Mouse (Mus musculus): ENCODE data around the gene 1600002K03Rik. TPM values are rescaled to one million over a fixed set of nuclear protein-coding genes. Genes with fewer than 3 reads are reported as not detected.
"Not testable (repeated sequence)": the region's sequence is repeated elsewhere in the genome, so short reads cannot be mapped to it uniquely, and the experiment has no call there.

The 1600002K03Rik gene
- polyA plus RNA-seq, 1 experiment: 0.99 TPM

DNA sequence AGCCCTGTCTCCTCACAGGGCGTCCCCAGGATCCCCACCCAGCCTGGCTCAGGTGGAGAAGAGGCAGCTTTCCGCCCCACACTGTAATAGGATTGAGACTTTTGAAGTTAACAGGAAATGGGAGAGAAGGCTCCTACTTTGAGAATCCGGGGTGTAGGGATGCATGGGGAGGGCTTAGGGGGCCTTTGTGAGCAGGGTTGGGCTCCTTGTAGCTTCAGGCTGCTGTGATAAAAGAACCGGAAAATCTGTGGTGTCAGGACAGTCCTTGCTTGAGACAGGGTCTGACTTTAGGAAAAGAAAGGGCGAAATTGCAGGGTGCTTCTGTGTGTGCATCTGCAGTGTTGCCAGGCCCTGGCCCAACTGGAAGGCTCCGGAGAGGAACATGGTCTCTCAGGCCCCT is 27.7 kb downstream of the 1600002K03Rik start:
- Histone ChIP-seq H3K27me3 (ENCODE audit: control insufficient read depth) (peaks cover 20% of the 10 kb centered on the region), H3K4me1 (ENCODE audit: control insufficient read depth) (peaks cover 4% of the 10 kb centered on the region), H3K9me3 (ENCODE audit: control insufficient read depth, low read length) (no peaks in the 10 kb centered on the region), H3K4me3 (replicated peaks) (no peak overlapping the region), H3K36me3 (ENCODE audit: control insufficient read depth) (no peaks in the 10 kb centered on the region)
- no peak for TF ChIP-seq TAL1 (IDR thresholded peaks at IDR 0.05; ENCODE audit: low read length)
- no peak for TF ChIP-seq GATA1 (IDR thresholded peaks at IDR 0.05; ENCODE audit: low read length)

DNA sequence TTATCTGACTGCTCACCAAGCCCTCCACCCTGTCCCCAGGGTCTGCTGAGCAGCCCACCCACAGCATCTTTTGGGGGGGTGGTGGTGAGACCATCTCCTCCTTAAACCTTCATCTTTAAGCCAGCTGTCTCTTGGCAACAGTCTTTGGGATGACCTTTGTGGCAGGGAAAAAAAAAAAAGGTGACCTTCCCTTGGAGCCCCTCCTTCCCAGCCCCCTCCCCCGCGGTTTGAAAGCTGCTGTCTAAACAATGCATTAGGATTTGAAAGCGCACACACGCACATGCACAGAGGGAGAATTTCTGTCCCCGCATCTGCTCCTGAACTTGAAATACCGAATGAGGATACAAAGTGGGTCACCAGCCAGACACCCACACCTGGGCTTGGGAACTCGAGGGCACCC is 31.3 kb downstream of the 1600002K03Rik start:
- peaks cover 4% of the 10 kb centered on the region for H3K4me1 ChIP-seq (ENCODE audit: control insufficient read depth)
- H3K27me3 ChIP-seq (ENCODE audit: control insufficient read depth): peaks cover 32% of the 10 kb centered on the region
- no peaks in the 10 kb centered on the region for H3K9me3 ChIP-seq (ENCODE audit: control insufficient read depth, low read length)
- H3K4me3 ChIP-seq (replicated peaks): no peak overlapping the region
- no peak for TF ChIP-seq GATA1 (IDR thresholded peaks at IDR 0.05; ENCODE audit: low read length)
- no peak for TF ChIP-seq TAL1 (IDR thresholded peaks at IDR 0.05; ENCODE audit: low read length)
- H3K36me3 ChIP-seq (ENCODE audit: control insufficient read depth): no peaks in the 10 kb centered on the region

DNA sequence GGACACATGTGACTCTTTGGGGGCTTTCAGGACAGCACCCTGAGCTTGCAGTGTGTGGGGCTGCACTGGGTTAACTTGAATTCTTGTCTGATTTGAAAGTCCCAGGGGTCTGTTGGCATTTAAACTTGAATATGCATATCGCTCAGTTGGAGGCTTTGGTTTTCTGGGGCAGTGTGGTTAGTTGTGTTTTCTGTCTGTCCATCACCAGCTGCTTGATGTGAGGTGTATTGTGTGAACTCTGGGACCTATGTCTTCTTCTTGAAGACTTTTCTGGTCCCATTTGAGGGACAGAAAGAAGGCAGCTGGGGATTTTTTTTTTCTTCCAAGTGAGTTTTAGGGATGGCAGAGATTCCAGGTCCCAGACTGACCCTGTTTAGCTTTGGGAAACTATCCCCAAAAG is 34.5 kb downstream of the 1600002K03Rik start:
- H3K4me1 ChIP-seq (ENCODE audit: control insufficient read depth): no peaks in the 10 kb centered on the region
- peaks cover 30% of the 10 kb centered on the region for H3K27me3 ChIP-seq (ENCODE audit: control insufficient read depth)
- no peak for TF ChIP-seq TAL1 (IDR thresholded peaks at IDR 0.05; ENCODE audit: low read length)
- TF ChIP-seq GATA1 (IDR thresholded peaks at IDR 0.05; ENCODE audit: low read length): no peak
- H3K9me3 ChIP-seq (ENCODE audit: control insufficient read depth, low read length): no peaks in the 10 kb centered on the region
- H3K4me3 ChIP-seq (replicated peaks): no peak overlapping the region
- H3K36me3 ChIP-seq (ENCODE audit: control insufficient read depth): no peaks in the 10 kb centered on the region

DNA sequence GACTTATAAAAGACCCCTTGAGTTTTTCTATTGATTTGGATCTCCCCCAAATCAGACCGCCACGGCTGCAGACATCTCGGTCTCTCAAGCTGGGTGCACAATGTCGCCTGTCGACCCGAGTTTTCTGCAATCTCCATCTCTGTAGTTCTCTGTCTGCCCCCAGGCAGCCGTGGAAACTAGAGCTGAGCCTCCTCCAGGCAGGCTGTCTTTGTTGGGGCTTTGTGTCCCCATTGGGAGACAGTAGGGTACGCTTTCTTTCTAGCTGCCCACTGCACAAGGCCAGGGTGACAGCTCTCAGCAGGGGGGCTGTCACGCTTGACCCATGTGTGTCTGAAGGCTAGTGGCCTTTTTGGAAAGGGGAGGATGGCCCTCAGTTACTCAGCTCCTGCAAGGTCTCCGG is 34.9 kb downstream of the 1600002K03Rik start:
- no peak for TF ChIP-seq TAL1 (IDR thresholded peaks at IDR 0.05; ENCODE audit: low read length)
- TF ChIP-seq GATA1 (IDR thresholded peaks at IDR 0.05; ENCODE audit: low read length): no peak
- H3K36me3 ChIP-seq (ENCODE audit: control insufficient read depth): no peaks in the 10 kb centered on the region
- no peaks in the 10 kb centered on the region for H3K4me1 ChIP-seq (ENCODE audit: control insufficient read depth)
- H3K4me3 ChIP-seq (replicated peaks): no peak overlapping the region
- H3K9me3 ChIP-seq (ENCODE audit: control insufficient read depth, low read length): no peaks in the 10 kb centered on the region
- H3K27me3 ChIP-seq (ENCODE audit: control insufficient read depth): peaks cover 30% of the 10 kb centered on the region

DNA sequence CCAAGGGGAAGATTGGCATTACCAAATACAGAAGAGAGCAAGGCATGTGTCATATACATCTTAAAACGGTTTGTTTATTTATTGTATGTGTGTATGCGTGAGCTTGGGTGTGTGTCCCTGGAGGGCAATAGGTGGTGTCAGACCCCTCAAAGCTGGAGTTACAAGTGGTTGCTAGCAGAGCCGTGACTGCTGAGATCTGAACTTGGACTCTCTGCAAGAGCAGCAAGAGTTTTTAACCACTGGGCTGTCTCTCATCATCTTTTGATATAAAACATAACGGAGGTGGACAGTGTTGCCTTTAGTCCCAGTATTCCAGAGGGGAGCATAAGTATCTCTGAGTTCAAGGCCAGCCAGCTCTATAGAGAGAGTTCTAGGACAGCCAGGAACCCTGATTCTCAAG is 35.5 kb downstream of the 1600002K03Rik start:
- Histone ChIP-seq H3K27me3 (ENCODE audit: control insufficient read depth) (peaks cover 30% of the 10 kb centered on the region), H3K4me3 (replicated peaks) (no peak overlapping the region), H3K36me3 (ENCODE audit: control insufficient read depth) (no peaks in the 10 kb centered on the region), H3K4me1 (ENCODE audit: control insufficient read depth) (no peaks in the 10 kb centered on the region), H3K9me3 (ENCODE audit: control insufficient read depth, low read length) (no peaks in the 10 kb centered on the region)
- TF ChIP-seq GATA1 (IDR thresholded peaks at IDR 0.05; ENCODE audit: low read length): no peak
- TF ChIP-seq TAL1 (IDR thresholded peaks at IDR 0.05; ENCODE audit: low read length): no peak

DNA sequence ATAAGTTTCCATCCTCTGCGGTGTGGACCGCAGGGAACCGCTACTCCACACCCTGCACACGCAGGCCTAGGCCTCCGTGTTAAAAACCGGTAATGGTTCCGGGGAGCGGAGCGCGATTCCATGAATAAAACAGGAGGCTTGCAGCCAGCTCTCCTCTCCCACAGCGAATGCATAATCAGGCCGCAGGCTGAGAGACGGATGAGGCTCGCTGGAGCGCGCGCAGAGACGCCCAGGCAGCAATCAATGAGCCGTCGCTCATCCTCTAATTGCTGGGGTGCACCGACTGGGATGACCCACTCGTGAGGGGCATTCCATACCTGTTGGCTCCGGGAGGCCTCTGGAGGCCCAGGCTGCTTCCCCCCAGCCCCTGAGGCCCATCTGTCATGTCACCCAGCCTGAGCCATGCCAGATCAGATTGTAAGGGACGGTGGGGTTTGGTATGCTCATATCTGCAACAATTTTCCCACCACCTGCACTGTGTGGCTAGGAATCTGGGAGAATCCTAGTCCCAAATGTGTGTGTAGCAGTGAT is 36.2 kb downstream of the 1600002K03Rik start:
- Histone ChIP-seq H3K36me3 (ENCODE audit: control insufficient read depth) (no peaks in the 10 kb centered on the region), H3K4me3 (replicated peaks) (no peak overlapping the region), H3K4me1 (ENCODE audit: control insufficient read depth) (no peaks in the 10 kb centered on the region), H3K27me3 (ENCODE audit: control insufficient read depth) (peaks cover 28% of the 10 kb centered on the region), H3K9me3 (ENCODE audit: control insufficient read depth, low read length) (no peaks in the 10 kb centered on the region)
- TF ChIP-seq TAL1 (IDR thresholded peaks at IDR 0.05; ENCODE audit: low read length) (no peak), GATA1 (IDR thresholded peaks at IDR 0.05; ENCODE audit: low read length) (no peak)

DNA sequence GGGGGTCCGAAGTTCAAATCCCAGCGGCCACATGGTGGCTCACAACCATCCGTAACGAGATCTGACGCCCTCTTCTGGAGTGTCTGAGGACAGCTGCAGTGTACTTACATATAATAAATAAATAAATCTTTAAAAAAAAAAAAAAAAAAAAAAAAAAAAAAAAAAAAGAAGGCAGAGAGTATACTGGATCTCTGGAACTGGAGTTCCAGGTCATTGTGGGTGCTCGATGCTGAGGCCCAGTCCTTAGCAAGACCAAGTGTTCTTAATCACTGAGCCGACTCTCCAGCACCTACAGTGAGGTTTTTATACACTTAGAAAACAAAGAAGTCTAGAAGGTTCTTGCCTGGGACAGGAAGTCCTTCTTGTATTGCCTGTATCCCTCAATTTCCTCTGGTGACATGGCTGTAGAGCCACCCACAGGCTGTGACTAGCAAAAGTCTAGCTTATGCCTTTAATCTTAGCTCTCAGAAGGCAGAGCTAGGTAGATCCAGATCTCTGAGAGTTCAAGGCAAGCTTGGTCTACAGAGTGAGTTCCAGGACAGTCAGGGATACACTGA is 38.9 kb downstream of the 1600002K03Rik start:
- H3K36me3 ChIP-seq (ENCODE audit: control insufficient read depth); H3K9me3 ChIP-seq (ENCODE audit: control insufficient read depth, low read length); H3K4me3 ChIP-seq (replicated peaks); H3K4me1 ChIP-seq (ENCODE audit: control insufficient read depth): not testable (repeated sequence)
- peaks cover 21% of the 10 kb centered on the region for H3K27me3 ChIP-seq (ENCODE audit: control insufficient read depth)

DNA sequence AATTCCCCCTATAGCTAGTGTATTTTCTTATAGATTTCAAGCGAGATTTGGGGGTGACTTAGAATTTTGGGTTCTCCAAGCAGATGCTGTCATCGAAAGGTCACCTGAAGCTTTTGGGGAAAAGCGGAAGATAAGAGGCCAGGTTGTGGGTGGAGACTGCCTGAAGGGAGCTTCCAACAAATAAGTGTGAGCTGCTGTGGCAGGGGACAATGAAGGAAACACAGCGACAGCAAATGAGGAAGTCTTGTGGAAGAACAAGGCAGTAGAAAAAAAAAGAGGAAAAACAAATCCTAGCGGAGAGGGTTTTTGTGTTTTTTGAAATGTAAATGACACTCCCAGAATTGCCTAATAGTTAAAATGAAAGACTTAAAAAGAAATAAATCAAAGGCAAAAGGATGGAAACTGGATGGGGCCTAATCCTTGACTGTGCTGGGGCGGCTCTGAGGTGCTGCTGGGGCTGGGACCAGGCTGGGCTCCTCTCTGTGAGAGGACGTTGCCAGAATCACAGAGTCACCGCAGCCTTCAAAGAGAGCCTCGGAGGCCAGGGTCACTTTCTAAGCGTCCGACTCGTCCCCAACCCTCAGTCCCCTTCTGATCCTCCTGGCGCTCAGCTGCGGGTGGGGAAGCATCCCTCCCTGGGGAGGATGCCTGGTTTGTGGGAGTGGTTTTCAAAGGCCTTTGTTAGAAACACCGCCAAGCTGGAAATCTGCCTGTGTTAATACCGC is 42.5 kb downstream of the 1600002K03Rik start:
- no peak for TF ChIP-seq GATA1 (IDR thresholded peaks at IDR 0.05; ENCODE audit: low read length)
- no peak for TF ChIP-seq TAL1 (IDR thresholded peaks at IDR 0.05; ENCODE audit: low read length)
- H3K4me1 ChIP-seq (ENCODE audit: control insufficient read depth): no peaks in the 10 kb centered on the region
- no peaks in the 10 kb centered on the region for H3K9me3 ChIP-seq (ENCODE audit: control insufficient read depth, low read length)
- H3K27me3 ChIP-seq (ENCODE audit: control insufficient read depth): peaks cover 14% of the 10 kb centered on the region
- no peaks in the 10 kb centered on the region for H3K36me3 ChIP-seq (ENCODE audit: control insufficient read depth)
- H3K4me3 ChIP-seq (replicated peaks): no peak overlapping the region

DNA sequence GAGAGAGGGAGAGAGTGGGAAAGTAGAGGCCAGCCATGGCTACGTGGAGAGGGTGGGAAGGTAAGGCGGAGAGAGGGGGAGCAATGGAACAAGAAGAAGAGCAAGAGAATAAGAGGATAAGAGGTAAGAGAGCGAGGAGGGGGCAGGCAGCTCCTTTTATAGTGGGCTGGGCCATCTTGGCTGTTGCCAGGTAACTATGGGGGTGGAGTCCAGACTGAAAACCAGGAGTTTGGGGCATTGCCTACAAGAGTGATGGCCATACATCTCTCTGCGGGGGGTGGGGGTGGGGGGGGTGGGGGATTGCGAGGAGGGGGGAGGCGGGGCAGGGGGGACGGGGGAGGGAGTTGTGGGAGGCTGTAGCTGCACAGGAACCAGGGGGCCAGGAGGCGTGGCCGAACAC is 47.9 kb downstream of the 1600002K03Rik start:
- TF ChIP-seq TAL1 (IDR thresholded peaks at IDR 0.05; ENCODE audit: low read length): no peak
- TF ChIP-seq GATA1 (IDR thresholded peaks at IDR 0.05; ENCODE audit: low read length): no peak
- H3K4me3 ChIP-seq (replicated peaks): no peak overlapping the region
- peaks cover 23% of the 10 kb centered on the region for H3K27me3 ChIP-seq (ENCODE audit: control insufficient read depth)
- H3K4me1 ChIP-seq (ENCODE audit: control insufficient read depth): peaks cover 7% of the 10 kb centered on the region
- H3K36me3 ChIP-seq (ENCODE audit: control insufficient read depth): no peaks in the 10 kb centered on the region
- no peaks in the 10 kb centered on the region for H3K9me3 ChIP-seq (ENCODE audit: control insufficient read depth, low read length)

DNA sequence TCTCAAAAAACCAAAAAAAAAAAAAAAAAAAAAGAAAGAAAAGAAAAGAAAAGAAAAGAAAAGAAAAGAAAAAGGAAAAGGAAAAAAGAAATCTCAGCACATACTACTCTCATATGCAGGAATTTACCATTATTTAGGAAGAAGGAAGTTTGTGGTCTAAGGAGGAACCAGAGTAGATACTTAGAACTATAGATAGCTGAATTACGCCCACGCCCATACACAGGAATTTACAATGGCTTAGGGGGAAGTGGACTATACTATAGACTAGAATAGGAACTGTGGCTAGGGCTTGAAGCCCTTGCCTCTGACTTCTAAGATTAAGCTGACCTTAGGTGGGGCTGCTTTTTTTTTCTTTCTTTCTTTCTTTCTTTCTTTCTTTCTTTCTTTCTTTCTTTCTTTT is 50.4 kb downstream of the 1600002K03Rik start:
- not testable (repeated sequence) for H3K4me3 ChIP-seq (replicated peaks); H3K9me3 ChIP-seq (ENCODE audit: control insufficient read depth, low read length); H3K36me3 ChIP-seq (ENCODE audit: control insufficient read depth)
- Histone ChIP-seq H3K27me3 (ENCODE audit: control insufficient read depth) (peaks cover 20% of the 10 kb centered on the region), H3K4me1 (ENCODE audit: control insufficient read depth) (peaks cover 30% of the 10 kb centered on the region)

Other genes with a start within 250 kb of the 1600002K03Rik start
- 1.0 and 1.4 TPM in 2 replicates for gene Arid3a, start 245.9 kb upstream of the 1600002K03Rik start, polyA plus RNA-seq (2012)
- 4.4 and 4.9 TPM in 2 replicates for gene Wdr18, start 212.8 kb upstream of the 1600002K03Rik start, polyA plus RNA-seq (2012)
- 0.01 TPM in 1 of 2 replicates, not detected in the other for gene Grin3b, start 202.2 kb upstream of the 1600002K03Rik start, polyA plus RNA-seq (2012)
- gene Tmem259, start 188.6 kb upstream of the 1600002K03Rik start, polyA plus RNA-seq (2012): 47.6 and 49.5 TPM in 2 replicates
- gene Cnn2, start 184.4 kb upstream of the 1600002K03Rik start, polyA plus RNA-seq (2012): 0.59 and 0.74 TPM in 2 replicates
- gene Abca7, start 176.4 kb upstream of the 1600002K03Rik start, polyA plus RNA-seq (2012): 7.6 and 7.9 TPM in 2 replicates
- 1.5 and 1.7 TPM in 2 replicates for gene Arhgap45, start 156.3 kb upstream of the 1600002K03Rik start, polyA plus RNA-seq (2012)
- 11.9 and 17.1 TPM in 2 replicates for gene Polr2e, start 133.1 kb upstream of the 1600002K03Rik start, polyA plus RNA-seq (2012)
- gene Gpx4, start 125.8 kb upstream of the 1600002K03Rik start, polyA plus RNA-seq (2012): 551 and 700 TPM in 2 replicates
- 3.4 and 3.9 TPM in 2 replicates for gene Sbno2, start 67.4 kb upstream of the 1600002K03Rik start, polyA plus RNA-seq (2012)
- gene Stk11, start 57.1 kb upstream of the 1600002K03Rik start, polyA plus RNA-seq (2012): 69.2 and 71.6 TPM in 2 replicates
- gene Atp5d, start 34.3 kb upstream of the 1600002K03Rik start, polyA plus RNA-seq (2012): 139 and 144 TPM in 2 replicates
- 0.15 and 0.52 TPM in 2 replicates for gene Cbarp, start 32.1 kb upstream of the 1600002K03Rik start, polyA plus RNA-seq (2012)
- 7.0 and 9.3 TPM in 2 replicates for gene Midn, start 24.7 kb upstream of the 1600002K03Rik start, polyA plus RNA-seq (2012)
- gene Cirbp, start 7.0 kb upstream of the 1600002K03Rik start, polyA plus RNA-seq (2012): 3.9 and 4.3 TPM in 2 replicates
- gene Efna2, start 6.5 kb downstream of the 1600002K03Rik start, polyA plus RNA-seq (2012): 0.10 and 0.16 TPM in 2 replicates
- 4.2 and 4.7 TPM in 2 replicates for gene Mum1, start 53.5 kb downstream of the 1600002K03Rik start, polyA plus RNA-seq (2012)
- gene Ndufs7, start 76.2 kb downstream of the 1600002K03Rik start, polyA plus RNA-seq (2012): 19.0 and 28.9 TPM in 2 replicates
- 0.11 and 0.20 TPM in 2 replicates for gene Gamt, start 88.1 kb downstream of the 1600002K03Rik start, polyA plus RNA-seq (2012)
- gene Dazap1, start 88.5 kb downstream of the 1600002K03Rik start, polyA plus RNA-seq (2012): 76.5 and 84.5 TPM in 2 replicates
- 998 and 1,528 TPM in 2 replicates for gene Rps15, start 119.5 kb downstream of the 1600002K03Rik start, polyA plus RNA-seq (2012)
- gene Apc2, start 123.0 kb downstream of the 1600002K03Rik start, polyA plus RNA-seq (2012): under 0.01 TPM in 1 of 2 replicates, not detected in the other
- 10.6 and 12.9 TPM in 2 replicates for gene 2310011J03Rik, start 147.6 kb downstream of the 1600002K03Rik start, polyA plus RNA-seq (2012)
- 0.55 and 0.65 TPM in 2 replicates for gene Pcsk4, start 156.6 kb downstream of the 1600002K03Rik start, polyA plus RNA-seq (2012)
- gene Reep6, start 157.0 kb downstream of the 1600002K03Rik start, polyA plus RNA-seq (2012): 18.8 and 21.4 TPM in 2 replicates
- 2.2 and 2.6 TPM in 2 replicates for gene Adamtsl5, start 175.5 kb downstream of the 1600002K03Rik start, polyA plus RNA-seq (2012)
- not detected in 2 replicates for gene Plk5, start 183.5 kb downstream of the 1600002K03Rik start, polyA plus RNA-seq (2012)
- 0.53 and 0.55 TPM in 2 replicates for gene Mex3d, start 214.7 kb downstream of the 1600002K03Rik start, polyA plus RNA-seq (2012)
- gene Mbd3, start 226.6 kb downstream of the 1600002K03Rik start, polyA plus RNA-seq (2012): 24.1 and 26.2 TPM in 2 replicates
- 197 and 289 TPM in 2 replicates for gene Uqcr11, start 233.9 kb downstream of the 1600002K03Rik start, polyA plus RNA-seq (2012)